Mouse (Mus musculus): ENCODE data around the gene Ctbp2.

The Ctbp2 gene

DNA sequence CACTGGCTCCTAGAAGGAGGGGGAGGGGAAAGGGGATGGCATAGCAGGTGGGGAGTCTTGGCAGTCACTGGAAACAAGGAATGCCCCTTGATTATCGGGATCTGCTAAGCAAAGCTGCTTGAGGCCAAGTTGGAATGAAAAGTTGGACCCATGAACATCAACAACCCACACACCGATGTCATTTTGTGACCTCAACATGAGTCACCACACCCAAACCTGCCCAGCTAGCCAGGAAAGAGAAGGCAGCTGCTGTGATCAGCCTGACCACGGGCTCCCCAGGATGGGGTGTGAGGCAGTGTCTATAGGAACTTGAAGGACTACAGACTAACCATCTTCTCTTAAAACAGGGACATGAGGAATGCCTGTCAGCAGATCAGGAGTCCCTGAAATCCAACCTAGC, 38.7 kb downstream of the Ctbp2 start:
- DNase-seq (ENCODE audit: low spot score): no peak

DNA sequence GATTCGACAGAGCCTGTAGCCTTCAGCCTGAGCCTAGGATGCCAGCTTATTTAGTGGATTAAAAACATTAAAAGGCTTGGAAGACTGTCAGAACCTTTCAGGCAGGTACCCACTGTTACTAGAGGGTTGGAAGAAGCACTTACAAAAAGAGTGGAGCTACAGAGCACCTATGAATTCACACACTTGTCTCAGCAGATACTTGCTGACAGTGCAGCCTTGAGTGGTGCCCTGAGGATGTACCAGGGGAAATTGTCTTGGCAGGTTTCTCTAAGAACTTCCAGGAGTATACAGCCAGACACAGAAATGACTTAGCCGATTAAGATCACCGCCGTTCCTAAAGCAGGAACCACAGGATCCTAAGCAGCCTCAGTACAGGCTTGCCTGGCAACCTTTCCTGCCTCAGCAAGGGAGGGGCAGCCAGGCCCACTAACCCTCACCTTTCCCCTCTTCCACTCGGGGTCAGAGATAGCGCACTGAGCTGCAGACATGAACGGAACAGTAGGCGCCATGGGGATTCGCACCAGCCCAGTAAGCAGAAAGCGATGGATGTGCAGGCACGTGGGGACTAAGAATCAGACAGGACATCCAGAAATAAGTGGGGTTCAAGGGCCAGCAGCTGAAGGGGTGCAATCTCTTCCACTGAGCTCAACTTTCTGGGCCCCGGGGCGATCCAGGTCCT, 40.1 kb downstream of the Ctbp2 start:
- no peak for DNase-seq (ENCODE audit: low spot score)

DNA sequence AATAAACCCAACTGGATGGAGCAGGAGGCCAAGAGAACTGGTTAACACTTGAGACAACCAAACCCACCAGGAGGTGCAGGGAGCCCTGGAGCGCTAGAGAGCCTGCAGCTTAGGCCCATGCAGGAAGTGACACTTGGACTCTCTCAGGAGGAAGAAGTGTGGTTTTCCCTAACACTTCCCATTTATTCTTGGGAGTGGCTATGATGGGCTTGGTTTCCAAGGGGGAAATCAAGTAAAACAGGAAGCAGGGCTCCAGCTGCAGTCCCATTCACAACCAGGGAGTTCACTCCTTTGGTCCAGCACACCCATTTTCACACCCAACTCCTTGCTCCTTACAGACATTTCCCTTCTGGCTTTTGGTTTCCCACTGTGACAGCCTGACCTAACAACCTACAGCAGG, 45.2 kb downstream of the Ctbp2 start:
- DNase-seq (ENCODE audit: low spot score): no peak

DNA sequence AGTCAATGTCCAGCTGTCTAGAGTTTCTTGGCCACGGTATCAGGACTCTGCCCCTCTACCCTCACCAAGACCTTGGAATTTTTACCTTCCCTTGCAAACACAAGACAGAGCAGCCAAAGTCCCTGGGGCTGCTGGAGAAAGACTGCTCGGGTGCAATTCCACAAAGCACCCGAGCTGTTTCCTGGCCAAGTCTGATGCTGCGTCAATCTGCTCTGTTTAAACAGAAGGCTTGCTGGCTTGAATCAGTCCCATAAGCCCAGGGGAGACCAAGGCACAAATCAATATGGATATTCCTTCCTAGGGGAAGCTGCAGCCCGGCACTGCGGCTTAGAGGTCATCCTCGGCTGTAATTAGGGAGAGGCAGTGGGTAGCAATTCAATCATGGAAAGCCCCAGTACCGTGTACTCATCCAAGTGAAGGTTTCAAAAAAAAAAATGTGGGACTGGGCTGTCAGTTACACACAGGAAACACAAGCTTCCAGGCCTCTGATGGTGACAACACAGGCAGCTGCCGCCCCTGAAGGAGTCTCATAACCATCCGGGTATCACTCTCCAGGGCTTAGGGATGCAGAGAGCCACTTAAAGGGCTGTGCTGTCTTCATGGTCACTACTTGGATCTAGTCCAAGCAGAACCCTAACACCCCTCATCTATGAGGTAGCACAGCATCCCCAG, 49.6 kb downstream of the Ctbp2 start:
- DNase-seq (ENCODE audit: low spot score): no peak

- DNase-seq (ENCODE audit: low spot score): no peak
Observed at GRCm38 (mm10) chr7:133073147-133073651, 51.0 kb downstream of the Ctbp2 start.

GRCm38 (mm10) chr7:133072535-133072934, 51.6 kb downstream of the Ctbp2 start:
- DNase-seq (ENCODE audit: low spot score): no peak

- DNase-seq (ENCODE audit: low spot score): no peak
Observed at GRCm38 (mm10) chr7:133067321-133067841, 56.8 kb downstream of the Ctbp2 start.

DNA sequence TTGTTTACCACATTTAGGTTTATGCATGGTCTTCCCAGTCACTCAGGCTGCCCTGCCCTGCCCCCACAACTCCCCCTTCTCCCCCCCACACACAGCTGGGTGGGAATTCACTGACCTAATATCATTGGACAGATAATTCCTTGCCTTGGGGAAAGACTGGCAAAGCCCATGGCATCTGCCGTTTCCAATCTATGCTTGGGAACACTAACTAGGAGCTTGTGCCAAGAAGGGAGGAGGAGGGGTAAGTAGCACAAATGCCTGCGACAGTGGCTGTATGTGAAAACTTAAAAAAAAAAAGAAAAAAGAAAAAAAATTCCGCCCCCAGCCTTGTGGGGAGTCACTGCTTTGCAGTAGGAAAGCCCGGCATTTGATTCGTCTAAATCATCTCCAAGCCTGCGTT, 57.4 kb downstream of the Ctbp2 start:
- no peak for DNase-seq (ENCODE audit: low spot score)

GRCm38 (mm10) chr7:133062055-133062454, 62.1 kb downstream of the Ctbp2 start:
- DNase-seq (ENCODE audit: low spot score): no peak

- no peak for DNase-seq (ENCODE audit: low spot score)
Observed at GRCm38 (mm10) chr7:133060170-133060569, 64.0 kb downstream of the Ctbp2 start.

DNA sequence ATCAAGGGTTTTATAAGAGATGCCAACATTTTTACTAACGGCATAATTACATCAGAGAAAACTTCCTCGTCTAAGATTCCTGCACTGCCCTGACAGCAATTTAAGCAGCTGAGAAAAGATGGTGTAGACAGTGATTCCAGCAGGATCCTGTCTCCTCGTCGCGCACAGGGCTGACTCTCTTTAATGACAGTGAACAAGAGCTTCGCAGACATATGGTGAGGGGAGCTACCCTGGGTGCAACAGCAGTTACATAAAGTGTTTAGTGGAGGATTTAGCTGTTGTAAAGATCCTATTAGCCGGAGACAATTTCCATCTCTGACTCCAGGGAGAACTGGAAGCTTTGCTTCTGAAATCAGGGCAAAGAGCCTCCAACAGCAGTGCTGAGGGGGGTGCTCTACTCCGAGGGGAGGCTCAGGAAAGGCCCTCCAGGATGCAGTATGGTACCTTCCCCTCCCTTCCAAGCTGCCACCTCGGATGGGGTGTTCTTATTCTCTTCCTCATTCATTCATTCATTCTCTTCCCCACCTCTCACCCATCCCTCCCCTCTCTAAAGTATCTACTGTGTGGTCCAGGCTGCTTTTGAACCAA, 64.5 kb downstream of the Ctbp2 start:
- no peak for DNase-seq (ENCODE audit: low spot score)

GRCm38 (mm10) chr7:133059150-133059509, 65.0 kb downstream of the Ctbp2 start:
- no peak for DNase-seq (ENCODE audit: low spot score)

DNA sequence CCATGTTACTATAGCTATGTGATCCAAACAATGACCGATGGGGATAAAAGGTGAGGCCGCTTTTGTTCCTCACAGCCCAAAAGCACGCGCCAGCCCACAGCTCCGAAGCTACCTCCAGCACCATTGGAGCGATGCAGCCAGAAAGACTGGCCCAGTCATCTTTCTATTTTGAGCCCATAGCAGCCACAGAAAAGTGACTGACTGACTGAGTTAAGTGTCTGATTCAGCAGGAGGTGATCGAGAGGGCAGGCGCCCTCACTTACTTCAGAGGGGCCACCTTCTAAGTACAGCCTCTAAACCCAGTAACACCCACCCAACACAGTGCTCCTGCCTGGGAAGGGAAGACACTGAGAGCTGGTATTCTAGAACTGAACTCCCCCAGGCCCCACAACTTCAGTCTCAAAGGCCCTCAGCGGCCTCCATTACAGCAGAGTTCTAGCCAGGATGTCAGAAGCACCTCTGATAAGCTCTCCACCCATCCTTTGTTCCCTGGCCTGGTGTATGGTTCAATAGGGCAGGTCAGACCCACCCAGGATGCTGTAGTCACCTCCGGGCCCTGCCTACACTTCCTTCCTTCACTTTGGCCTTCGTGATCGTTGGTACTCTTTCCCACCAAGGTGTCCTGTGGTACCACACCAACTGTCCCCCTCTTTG, 65.5 kb downstream of the Ctbp2 start:
- DNase-seq (ENCODE audit: low spot score): no peak

- no peak for DNase-seq (ENCODE audit: low spot score)
Observed at GRCm38 (mm10) chr7:133056924-133057323, 67.2 kb downstream of the Ctbp2 start.

DNA sequence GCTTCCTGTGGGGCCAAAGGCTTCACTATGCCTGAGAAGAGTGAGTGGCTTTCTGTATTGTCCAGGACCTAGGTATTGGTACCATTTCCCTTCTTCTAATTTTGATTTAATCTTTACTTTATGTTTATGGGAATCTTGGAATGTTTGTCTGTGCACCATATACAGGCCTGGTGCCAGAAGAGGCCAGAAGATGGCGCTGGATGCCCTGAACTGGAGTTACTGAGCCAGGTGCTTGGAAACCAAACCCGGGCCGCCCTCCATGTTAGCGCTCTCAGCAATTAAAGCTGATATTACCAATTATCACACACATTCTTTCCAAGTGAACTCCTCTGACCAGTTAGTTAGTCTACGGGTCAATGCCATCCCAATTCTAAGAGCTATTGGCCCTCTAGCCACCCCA, 69.7 kb downstream of the Ctbp2 start:
- DNase-seq (ENCODE audit: low spot score): no peak

DNA sequence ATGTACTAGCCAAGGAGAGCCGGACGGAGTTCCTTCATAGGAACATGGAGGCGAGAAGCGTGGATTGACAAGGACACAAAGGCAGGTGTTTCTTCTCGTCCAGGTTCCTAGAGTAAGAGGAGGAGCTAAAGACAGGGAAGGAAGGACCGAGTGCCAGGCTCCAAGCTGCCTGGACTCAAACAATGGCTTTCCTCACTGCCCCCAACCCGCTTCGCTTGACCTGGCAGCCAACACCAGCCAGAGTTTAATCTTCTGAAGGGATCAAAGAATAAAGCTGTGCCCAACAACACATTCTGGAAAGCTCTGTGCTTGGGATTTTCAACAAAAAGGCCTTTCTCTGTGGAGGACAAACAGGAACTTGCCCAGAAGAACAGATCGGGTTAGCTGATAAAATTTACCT, 70.4 kb downstream of the Ctbp2 start:
- no peak for DNase-seq (ENCODE audit: low spot score)

DNA sequence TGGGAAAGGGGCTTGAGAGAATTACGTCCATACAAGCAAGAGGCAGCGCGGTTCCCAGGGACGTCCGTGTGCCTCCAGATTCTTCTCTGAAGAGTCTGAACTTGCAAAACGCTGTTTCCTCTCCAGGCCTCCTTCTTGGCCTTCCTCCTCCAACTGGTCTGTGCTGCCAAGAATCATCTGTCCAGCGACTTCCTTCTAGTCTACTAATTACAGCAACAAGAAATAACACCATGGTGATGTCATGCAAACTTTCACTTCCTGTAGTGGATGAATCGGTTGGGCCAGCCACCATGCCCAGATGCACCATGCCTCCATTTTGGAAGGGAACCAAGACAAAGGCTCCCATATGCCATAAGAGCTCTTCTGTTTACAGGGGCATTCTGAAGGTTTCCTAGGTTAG, 71.3 kb downstream of the Ctbp2 start:
- no peak for DNase-seq (ENCODE audit: low spot score)

DNA sequence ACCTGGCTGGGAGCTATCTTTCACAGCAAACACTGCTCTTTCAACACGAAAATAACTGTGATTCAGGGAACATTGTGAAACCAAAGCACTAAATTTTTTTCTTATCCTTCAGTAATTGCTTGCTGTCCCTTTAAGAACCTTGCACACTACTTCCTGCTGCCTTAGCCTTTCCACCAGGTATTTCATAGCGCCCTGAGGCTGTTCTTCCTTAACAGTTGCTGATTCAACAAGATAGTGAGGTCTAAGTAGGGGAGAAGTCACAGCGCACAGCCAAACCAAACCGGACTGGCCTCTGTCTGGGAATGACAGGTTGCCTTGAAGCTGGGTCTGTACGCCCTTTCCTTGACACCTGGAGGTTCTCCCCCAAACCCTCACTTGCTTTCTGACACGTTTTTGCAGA, 73.5 kb downstream of the Ctbp2 start:
- no peak for DNase-seq (ENCODE audit: low spot score)

- no peak for DNase-seq (ENCODE audit: low spot score)
Observed at GRCm38 (mm10) chr7:133048085-133048630, 76.0 kb downstream of the Ctbp2 start.

DNA sequence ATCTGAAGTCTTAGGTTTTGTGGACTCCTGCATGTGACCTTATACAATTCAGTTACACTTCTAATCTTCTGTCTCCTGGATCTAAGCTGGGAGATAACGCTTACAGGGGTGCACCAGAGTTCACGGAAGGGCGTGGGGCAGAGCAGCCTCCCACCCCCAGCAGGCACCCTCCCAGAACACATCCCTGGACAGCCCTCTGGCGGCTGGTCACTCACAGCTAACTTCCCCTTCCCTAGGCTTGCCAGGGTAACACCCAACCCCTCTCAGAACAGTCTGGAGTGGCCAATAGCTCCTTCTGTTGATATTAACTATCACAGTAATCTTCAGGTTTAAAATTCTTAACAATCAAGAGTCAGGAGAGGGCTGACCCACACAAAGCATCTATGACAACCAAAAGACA, 76.9 kb downstream of the Ctbp2 start:
- no peak for DNase-seq (ENCODE audit: low spot score)

- DNase-seq (ENCODE audit: low spot score): no peak
Observed at GRCm38 (mm10) chr7:133044721-133045120, 79.4 kb downstream of the Ctbp2 start.

GRCm38 (mm10) chr7:133041784-133042183, 82.4 kb downstream of the Ctbp2 start:
- DNase-seq (ENCODE audit: low spot score): peak; percentile 60
